Mouse (Mus musculus) splenic B cell, adult 2 months (primary cell): ENCODE measurements around the gene Sp3.
"Not testable (repeated sequence)": the region's sequence is repeated elsewhere in the genome, so short reads cannot be mapped to it uniquely, and the experiment has no call there.

Experiments used
- DNase-seq: peaks from one replicate; pipeline ENCODE4 v3.0.0-alpha.2; 2011; ENCODE audit warnings: low read depth, low spot score
- H3K27me3 ChIP-seq: 2 replicates; pipeline ENCODE4 v1.6.1; 2012; ENCODE audit warnings: mild to moderate bottlenecking, low read length, moderate library complexity, mixed read lengths; ENCODE audit not compliant: control insufficient read depth, poor library complexity, insufficient read depth, severe bottlenecking
- H3K36me3 ChIP-seq: 2 replicates; pipeline ENCODE4 v1.6.1; 2012; ENCODE audit warnings: mild to moderate bottlenecking, low read length, moderate library complexity, mixed read lengths; ENCODE audit not compliant: control insufficient read depth, poor library complexity, insufficient read depth, severe bottlenecking

The Sp3 gene

DNA sequence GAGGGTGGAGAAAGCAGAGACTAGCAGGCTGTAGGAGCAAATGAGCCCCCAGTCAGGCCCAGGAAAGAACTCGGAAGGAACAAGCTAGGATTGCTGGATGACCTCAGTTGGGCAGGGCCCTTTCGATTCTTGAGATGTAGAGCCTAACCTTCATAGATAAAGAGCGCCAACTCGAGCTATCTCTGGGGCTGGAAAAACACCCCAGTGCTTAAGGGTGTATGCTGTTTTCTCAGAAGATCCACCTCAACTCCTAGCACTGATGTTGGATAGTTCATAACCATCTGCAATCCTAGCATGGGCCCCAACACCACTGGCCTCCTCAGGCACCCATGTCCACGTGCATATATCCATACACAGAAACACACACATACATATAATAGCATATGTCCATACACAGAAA, 21.7 kb upstream of the Sp3 start:
- Histone ChIP-seq H3K27me3 (no peaks in the 10 kb centered on the region), H3K36me3 (no peaks in the 10 kb centered on the region)
- no peak for DNase-seq

DNA sequence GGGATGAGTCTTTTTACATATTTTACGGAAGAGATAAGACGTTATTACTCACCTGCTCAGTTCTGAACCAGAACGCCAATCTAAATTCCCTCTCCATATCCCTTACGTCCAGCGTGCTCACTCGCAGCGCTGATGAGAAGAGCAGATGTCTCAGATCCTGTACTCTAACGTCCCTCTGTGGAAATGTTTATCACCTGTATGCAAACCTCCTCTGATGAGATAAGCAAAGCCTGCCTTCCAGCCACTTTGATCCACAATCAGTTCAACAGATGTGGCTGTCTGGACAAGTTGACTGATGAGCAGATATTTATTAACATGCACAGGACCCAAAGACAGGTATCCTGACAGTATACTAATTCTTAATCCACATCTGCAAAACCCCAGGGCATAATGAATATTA, 19.9 kb upstream of the Sp3 start:
- Histone ChIP-seq H3K36me3 (no peaks in the 10 kb centered on the region), H3K27me3 (no peaks in the 10 kb centered on the region)
- no peak for DNase-seq

DNA sequence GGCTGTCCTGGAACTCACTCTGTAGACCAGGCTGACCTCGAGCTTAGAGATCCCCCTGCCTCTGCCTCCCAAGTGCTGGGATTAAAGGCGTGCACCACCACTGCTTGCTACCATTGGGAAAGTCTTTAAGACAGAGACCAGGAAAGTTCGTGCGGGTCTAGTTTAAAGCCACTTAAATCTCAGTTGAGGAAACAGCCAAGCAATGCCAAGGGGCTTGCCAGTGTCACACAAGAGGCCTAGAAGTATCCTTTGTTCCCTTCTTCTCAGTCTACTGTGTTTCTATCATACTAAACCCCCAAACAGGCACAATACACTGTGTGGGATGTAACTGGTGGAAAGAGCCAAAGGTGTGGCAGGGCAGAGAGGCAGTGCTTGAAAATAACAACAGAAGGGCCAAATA, 17.3 kb upstream of the Sp3 start:
- Histone ChIP-seq H3K36me3 (no peaks in the 10 kb centered on the region), H3K27me3 (no peaks in the 10 kb centered on the region)
- DNase-seq: no peak

DNA sequence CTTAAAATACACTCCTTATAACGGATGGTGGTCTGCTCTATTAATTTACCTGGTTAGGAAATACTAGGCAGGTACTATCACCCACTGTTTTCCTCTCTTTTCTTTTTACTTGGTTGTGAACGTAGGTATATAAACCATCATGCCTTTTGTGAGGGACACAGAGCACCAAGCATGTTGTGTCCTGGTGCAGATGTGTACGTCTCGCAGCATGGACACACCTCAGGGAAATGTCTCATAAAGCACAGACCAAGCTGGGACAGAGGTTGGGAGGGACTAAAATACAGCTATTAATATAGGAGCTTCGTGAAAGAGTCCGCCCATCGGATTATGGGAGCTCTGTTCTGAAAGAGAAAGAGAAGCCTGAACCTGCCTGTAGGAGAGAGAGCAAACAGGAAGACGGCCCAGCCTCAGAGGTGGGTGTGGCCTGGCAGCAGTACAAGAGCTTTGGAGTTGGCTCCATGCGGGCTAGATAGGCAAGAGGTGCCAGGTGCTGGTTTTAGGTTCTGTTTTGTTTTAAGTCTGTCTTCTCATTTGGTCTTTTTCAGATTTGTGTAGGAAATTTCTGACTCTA, 16.6 kb upstream of the Sp3 start:
- no peaks in the 10 kb centered on the region for H3K27me3 ChIP-seq
- H3K36me3 ChIP-seq: no peaks in the 10 kb centered on the region
- peak; percentile 76 for DNase-seq

DNA sequence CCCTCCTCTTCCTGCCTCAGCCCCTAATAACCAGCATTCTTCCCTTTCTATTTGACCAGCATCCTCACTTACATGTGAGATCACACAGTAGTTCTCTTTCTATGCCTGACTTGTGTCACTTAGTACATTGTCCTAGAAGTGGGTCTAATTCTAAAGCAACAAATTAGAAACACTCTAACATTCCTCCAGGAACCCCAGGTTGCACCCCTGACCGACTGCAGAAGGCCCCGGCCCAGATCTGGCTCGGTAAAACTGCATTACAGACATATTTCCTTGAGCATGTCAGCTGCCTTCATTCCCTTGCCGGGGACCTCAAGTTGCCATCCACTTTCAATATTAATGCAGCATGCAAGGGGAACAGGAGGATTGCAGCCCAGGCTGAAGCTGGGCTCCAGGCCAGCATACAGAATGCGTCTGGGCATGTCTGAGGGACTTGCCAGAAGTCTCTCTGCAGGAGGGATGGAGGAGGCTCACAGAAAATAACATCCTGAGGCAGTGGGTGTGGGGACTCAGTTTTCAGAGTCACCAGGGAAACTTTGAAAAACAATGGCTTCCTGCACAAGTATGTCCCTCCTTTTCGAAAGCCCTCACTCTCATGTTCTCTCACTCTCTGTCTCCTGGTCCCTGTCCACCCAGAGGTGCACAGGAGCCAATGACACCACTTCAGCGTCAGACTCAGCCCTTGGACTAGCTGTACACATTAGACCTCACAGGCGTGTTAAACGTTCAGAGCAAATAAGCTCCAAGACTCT, 15.3 kb upstream of the Sp3 start:
- no peaks in the 10 kb centered on the region for H3K36me3 ChIP-seq
- no peaks in the 10 kb centered on the region for H3K27me3 ChIP-seq
- no peak for DNase-seq

DNA sequence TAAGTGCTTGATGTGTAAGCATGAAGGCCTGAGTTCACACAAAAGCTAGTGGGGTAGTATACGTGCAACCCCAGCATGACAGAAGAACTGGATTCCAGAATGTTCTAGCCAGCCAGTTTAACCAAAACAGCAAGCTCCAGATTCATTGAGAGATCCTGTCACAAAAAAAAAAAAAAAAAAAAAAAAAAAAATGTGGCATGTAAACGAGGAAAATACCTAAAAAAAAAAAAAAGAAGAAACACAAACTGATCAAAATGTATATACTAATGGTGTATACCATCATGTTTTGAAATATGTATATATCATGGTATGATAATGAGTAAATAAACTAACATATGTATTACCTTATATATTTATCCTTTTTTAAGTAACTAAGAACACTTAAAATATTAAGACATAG, 13.9 kb upstream of the Sp3 start:
- no peaks in the 10 kb centered on the region; the same call in 1 of the 2 replicates for H3K36me3 ChIP-seq
- H3K27me3 ChIP-seq: no peaks in the 10 kb centered on the region
- no peak for DNase-seq

DNA sequence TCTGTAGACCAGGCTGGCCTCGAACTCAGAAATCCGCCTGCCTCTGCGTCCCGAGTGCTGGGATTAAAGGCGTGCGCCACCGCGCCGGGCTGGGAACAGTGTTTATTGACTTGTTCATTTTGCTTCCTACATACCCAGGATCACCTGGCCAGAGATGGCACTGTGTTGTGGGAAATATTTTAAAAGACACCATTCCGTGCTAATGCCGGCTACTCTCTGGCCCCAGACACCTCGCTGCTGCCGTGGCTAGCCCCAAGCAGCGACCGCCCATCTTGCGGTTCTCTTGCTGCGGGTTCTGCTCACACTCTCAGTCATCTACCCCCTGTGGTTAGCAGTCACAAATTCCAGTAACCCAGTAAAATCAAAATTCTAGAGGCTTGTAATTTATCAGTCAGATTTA, 12.3 kb upstream of the Sp3 start:
- Histone ChIP-seq H3K27me3 (no peaks in the 10 kb centered on the region), H3K36me3 (no peaks in the 10 kb centered on the region; the same call in 1 of the 2 replicates)
- no peak for DNase-seq

DNA sequence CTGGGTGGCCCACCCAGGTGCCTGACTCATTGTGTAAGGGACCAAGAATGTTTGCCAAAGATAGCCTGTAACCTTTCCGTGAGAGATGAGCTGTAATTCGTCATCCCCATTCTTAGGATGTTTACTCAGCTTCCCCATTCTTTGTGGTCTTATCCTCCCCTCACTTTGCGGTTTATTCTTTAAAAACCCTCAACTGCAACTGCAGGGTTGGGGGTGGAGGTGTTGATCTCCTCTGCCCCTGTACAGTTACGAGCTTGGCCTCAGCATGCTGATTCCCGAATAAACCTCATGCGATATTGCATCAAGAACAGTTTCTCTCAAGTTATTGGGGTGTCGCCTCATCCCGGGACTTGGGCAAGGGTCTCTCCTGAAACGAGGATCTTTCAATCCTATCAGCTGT, 8.7 kb upstream of the Sp3 start:
- H3K36me3 ChIP-seq, H3K27me3 ChIP-seq, DNase-seq: not testable (repeated sequence)

DNA sequence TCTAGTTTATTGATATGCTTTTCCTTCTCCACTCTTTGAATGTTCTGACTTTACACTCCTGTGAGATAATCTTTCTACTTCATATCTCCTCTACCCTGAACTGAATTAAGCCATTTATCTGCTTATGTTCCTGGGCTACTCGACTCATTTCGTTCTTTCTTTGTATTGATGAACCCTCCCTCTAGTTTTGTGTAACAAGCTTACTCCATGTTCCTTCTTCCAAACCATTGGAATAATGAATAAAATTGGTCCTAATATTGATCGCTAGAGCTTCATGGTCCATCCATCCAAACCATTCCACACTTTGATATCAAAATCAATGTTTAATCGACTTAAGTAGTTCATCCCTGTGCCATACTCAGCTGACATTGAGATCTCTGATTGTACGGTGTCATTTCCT, 6.4 kb upstream of the Sp3 start, which contains the start of gene Gm11084:
Gm11084 (minus strand) TSS at position 101 of the 400 bp plus-strand sequence.
- H3K27me3 ChIP-seq: no peaks in the 10 kb centered on the region
- DNase-seq: no peak

DNA sequence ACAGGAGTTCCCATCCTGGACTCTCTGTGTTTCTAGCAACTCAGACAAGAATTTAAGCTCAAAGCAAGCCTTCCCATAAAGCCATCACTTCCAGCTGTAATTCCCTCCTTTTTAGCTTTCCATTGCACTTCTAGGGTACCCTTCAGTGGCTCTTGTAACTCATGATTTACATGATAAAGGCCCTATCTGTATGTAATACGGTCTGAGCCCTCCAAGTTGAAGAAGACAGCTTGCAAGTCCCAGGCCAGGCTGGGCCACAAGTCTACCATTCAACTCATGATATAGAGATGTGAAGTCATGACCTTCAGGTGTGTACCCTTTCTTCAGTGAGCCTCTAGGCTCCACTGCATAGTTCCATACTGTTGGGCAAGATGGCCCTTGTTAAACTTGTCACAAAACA, 5.3 kb upstream of the Sp3 start:
- DNase-seq: no peak
- Histone ChIP-seq H3K27me3 (no peaks in the 10 kb centered on the region), H3K36me3 (no peaks in the 10 kb centered on the region; the same call in 1 of the 2 replicates)

More for the DNA sequence above, 6.4 kb upstream of the Sp3 start, which contains the start of gene Gm11084:
- no peaks in the 10 kb centered on the region; the same call in 1 of the 2 replicates for H3K36me3 ChIP-seq

DNA sequence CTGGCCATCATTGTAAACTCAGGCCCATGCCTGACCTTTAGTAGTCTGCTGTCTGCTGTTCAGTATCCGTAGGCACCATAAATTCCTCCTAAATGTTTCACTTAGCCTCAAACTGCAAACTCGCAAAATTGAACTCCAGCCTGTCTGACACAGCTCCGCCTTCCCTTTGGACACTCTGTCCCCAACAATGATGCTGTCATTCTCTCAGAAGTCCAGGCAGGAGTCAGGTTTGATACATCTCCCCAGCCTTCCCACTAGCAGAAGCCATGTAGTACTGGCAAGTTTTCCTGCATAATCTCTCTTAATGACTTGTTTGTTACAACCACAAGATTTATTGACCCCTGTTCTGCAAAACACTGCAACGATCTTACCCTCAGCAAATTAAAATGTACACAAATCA, 4.6 kb upstream of the Sp3 start:
- H3K27me3 ChIP-seq: no peaks in the 10 kb centered on the region
- no peaks in the 10 kb centered on the region; the same call in 1 of the 2 replicates for H3K36me3 ChIP-seq
- DNase-seq: no peak

DNA sequence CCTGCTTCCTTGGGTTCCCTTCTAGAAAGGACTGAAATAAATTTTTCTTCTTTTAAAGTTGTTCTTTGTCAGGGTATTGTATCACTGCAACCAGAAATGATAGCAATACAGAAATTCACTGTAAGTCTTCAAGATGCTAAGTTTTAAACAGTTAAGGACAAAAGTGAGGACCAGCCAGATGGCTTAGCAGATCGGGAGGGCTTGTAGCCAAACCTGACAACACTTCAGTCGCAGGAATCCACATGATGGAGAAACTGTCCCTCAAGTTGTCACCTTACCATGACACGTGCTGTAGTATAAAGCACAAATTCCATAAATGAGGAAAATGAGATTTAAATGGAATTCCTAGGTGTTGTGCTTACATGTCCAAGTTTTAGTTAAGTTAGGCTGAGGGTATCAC, 3.0 kb upstream of the Sp3 start:
- H3K36me3 ChIP-seq: no peaks in the 10 kb centered on the region

DNA sequence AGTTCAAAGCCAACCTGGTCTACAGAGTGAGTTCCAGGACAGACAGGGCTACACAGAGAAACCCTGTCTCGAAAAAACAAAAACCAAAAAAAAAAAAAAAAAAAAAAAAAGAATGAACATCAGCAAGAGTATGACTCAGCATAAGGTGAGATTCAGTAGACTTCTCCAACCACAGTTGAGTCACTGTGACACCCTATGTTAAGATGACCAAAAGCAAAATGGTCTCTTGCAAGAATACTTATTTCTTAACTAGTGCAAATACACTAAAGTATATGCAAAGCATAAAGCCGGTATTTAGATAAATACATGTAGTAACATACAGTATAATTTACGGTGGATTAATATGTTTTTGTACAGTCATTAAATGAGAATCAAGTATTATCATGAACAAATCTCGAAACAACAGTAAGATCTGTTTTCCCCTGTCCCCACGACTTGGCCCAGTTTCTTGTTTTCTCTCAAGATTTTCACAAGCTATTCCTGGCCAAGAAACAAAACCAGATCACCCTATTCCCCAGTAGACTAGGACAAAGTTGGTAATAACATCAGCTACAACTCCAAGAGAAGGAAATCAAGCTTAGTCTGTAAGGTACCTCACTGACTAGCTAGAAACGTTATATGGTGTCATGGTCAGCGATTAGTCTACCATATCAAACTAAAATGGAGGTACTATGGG, 2.0 kb upstream of the Sp3 start:
- no peak for DNase-seq
- Histone ChIP-seq H3K36me3 (no peaks in the 10 kb centered on the region), H3K27me3 (no peaks in the 10 kb centered on the region)

More for the DNA sequence above, 3.0 kb upstream of the Sp3 start:
- no peak for DNase-seq
- H3K27me3 ChIP-seq: no peaks in the 10 kb centered on the region

DNA sequence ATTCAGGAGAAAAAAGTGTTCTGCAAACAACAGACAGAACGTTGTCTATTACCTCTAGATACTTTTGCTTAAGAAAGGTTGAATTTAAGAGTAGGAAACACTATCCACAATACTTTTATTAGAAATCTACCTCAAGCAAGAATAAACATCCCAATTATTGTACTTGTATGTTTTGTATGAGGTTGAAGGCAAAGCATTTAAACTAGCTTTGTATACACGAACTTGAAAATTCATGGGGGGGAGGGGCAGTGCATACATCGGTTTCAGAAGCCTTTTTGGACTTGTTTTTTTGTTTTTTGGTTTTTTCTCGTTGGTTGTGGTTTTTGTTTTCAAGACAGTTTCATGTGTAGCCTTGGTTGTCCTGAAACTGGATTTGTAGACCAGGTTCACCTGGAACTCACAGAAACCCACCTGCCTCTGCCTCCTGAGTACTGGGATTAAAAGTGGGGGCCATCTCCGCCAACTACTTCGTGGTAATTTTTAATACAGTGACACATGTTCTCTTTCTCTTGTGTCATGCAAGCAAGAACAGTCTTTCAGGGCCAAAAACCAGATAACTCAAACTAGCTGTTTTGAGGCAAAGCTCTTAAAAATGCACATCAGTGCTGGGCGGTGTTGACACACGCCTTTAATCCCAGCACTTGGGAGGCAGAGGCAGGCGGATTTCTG, 1.3 kb upstream of the Sp3 start:
- no peaks in the 10 kb centered on the region for H3K27me3 ChIP-seq
- DNase-seq: no peak
- no peaks in the 10 kb centered on the region for H3K36me3 ChIP-seq

DNA sequence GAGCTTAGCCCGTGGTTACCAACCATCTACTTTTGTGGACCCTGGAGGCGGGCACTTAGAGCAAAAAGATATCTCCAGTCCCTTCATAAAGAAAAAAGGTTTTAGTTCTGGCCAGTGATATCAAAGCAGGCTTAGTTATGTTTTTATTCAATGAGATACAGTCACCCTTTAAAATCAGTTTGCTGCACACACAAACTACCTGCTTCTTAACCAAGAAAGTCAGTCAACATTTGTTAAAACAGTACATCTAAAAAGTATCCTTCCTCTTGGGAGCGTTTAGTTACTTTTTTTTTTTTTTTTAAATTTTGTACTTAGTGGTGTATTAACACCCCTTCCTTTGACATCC, 802 bp upstream of the Sp3 start:
- DNase-seq: no peak

More for the DNA sequence above, 802 bp upstream of the Sp3 start:
- H3K36me3 ChIP-seq: no peaks in the 10 kb centered on the region
- H3K27me3 ChIP-seq: no peaks in the 10 kb centered on the region
